Mouse (Mus musculus) kidney, embryonic 16.5 days (tissue): ENCODE data around the gene Frmd6. TPM values are rescaled to one million over a fixed set of nuclear protein-coding genes. Genes with fewer than 3 reads are reported as not detected.

Experiments used
- ATAC-seq: fragments of 200-750 bp; cut with Nextera tagmentation; 2 replicates; pipeline ENCODE4 v1.8.0; 2017; ENCODE audit warnings: moderate TSS enrichment; ENCODE audit not compliant: low FRiP score, low TSS enrichment
- H3K27ac ChIP-seq: fragments of 300-500 bp; sonication (generic); 2 replicates; pipeline ENCODE4 v1.5.1; 2014; ENCODE audit warnings: low read length
- H3K27me3 ChIP-seq: fragments of 300-500 bp; sonication (generic); 2 replicates; pipeline ENCODE4 v1.6.1; 2014; ENCODE audit warnings: low read length, control low read depth, mixed read lengths; ENCODE audit not compliant: insufficient read depth
- H3K36me3 ChIP-seq: fragments of 300-500 bp; sonication (generic); 2 replicates; pipeline ENCODE4 v1.6.1; 2014; ENCODE audit warnings: low read length, control low read depth, mixed read lengths; ENCODE audit not compliant: insufficient read depth
- H3K4me1 ChIP-seq: fragments of 300-500 bp; sonication (generic); 2 replicates; pipeline ENCODE4 v1.6.1; 2014; ENCODE audit warnings: low read length, control low read depth, mixed read lengths; ENCODE audit not compliant: insufficient read depth
- H3K4me2 ChIP-seq: fragments of 300-500 bp; sonication (generic); replicated peaks from 2 replicates; pipeline ENCODE4 v1.6.1; 2014; ENCODE audit warnings: low read depth, low read length
- H3K4me3 ChIP-seq: fragments of 300-500 bp; sonication (generic); 2 replicates; pipeline ENCODE4 v1.5.1; 2014; ENCODE audit warnings: mild to moderate bottlenecking, low read length
- H3K9ac ChIP-seq: fragments of 300-500 bp; sonication (generic); replicated peaks from 2 replicates; pipeline ENCODE4 v1.6.1; 2014; ENCODE audit warnings: low read length
- H3K9me3 ChIP-seq: fragments of 300-500 bp; sonication (generic); 2 replicates; pipeline ENCODE4 v1.6.1; 2016; ENCODE audit warnings: low read length, control low read depth
- WGBS: fragments of 180-500 bp; shearing (Covaris S2); extraction: QIAGEN DNeasy Blood & Tissue Kit; methylation state at CpG from one replicate; pipeline ENCODE4 v1.1.7; 2014; 5-methylcytosine and 5-hydroxymethylcytosine counted together
- polyA plus RNA-seq: library from polyadenylated mRNA; unstranded; fragments of >200 nt; fragmentation: Nextera tagmentation; extraction: Ambion mirVana; gene quantifications from 2 replicates; pipeline ENCODE4 v1.2.1, GENCODE M21; 2015

Frmd6 gene
- polyA plus RNA-seq, 1 experiment from 2014 or later = 22.7 TPM

GRCm38 (mm10) chr12:70937571-70938384, 112.5 kb downstream of the Frmd6 start, which contains the start of gene Actr10:
Gene Actr10, plus strand, starts transcription at chr12:70937857.
- Histone ChIP-seq H3K27ac (peak within 1 kb of the TSS; percentile 92), H3K9me3 (0 out of 2 replicates have a peak, but pooled peaks cover 1% of the 10 kb centered on the region), H3K27me3 (no peaks in the 10 kb centered on the region), H3K4me2 (peak within 1 kb of the TSS; percentile 82), H3K36me3 (peaks cover 13% of the 10 kb centered on the region), H3K9ac (peak within 1 kb of the TSS; percentile 75), H3K4me1 (peaks cover 4% of the 10 kb centered on the region; the same call in 1 of the 2 replicates), H3K4me3 (peak within 1 kb of the TSS; percentile 67)
- WGBS = under 1% methylated on average over 59 of the region's 59 CpGs
- ATAC-seq = peak; percentile 97

- H3K4me2 ChIP-seq = no peak overlapping the region
- H3K9me3 ChIP-seq = no peaks in the 10 kb centered on the region
- H3K4me1 ChIP-seq = peaks cover 4% of the 10 kb centered on the region; the same call in 1 of the 2 replicates
- no peak overlapping the region for H3K4me3 ChIP-seq
- H3K27ac ChIP-seq = no peak overlapping the region
- H3K36me3 ChIP-seq = peaks cover 28% of the 10 kb centered on the region
- no peak overlapping the region for H3K9ac ChIP-seq
- no peak for ATAC-seq
- WGBS = 98% methylated on average over 7 of the region's 7 CpGs
- H3K27me3 ChIP-seq = no peaks in the 10 kb centered on the region
These were observed 115.5 kb downstream of the Frmd6 start for GRCm38 (mm10) chr12:70940806-70941205.

- 90% methylated on average over 5 of the region's 5 CpGs for WGBS
These were observed 118.9 kb downstream of the Frmd6 start for GRCm38 (mm10) chr12:70944181-70944580.

GRCm38 (mm10) chr12:70946585-70947256, 121.4 kb downstream of the Frmd6 start:
- Histone ChIP-seq H3K36me3 (peaks cover 45% of the 10 kb centered on the region), H3K27me3 (no peaks in the 10 kb centered on the region)
- WGBS = 93% methylated on average over 10 of the region's 10 CpGs

More at GRCm38 (mm10) chr12:70944181-70944580, 118.9 kb downstream of the Frmd6 start:
- H3K27ac ChIP-seq = no peak overlapping the region
- peaks cover 43% of the 10 kb centered on the region for H3K36me3 ChIP-seq
- ATAC-seq = no peak
- no peaks in the 10 kb centered on the region for H3K9me3 ChIP-seq
- H3K27me3 ChIP-seq = no peaks in the 10 kb centered on the region
- H3K4me1 ChIP-seq = no peaks in the 10 kb centered on the region
- H3K4me3 ChIP-seq = no peak overlapping the region
- no peak overlapping the region for H3K4me2 ChIP-seq
- H3K9ac ChIP-seq = no peak overlapping the region

More at GRCm38 (mm10) chr12:70946585-70947256, 121.4 kb downstream of the Frmd6 start:
- no peak overlapping the region for H3K4me3 ChIP-seq
- H3K9ac ChIP-seq = no peak overlapping the region
- no peak overlapping the region for H3K4me2 ChIP-seq
- H3K4me1 ChIP-seq = no peaks in the 10 kb centered on the region
- no peak for ATAC-seq
- no peak overlapping the region for H3K27ac ChIP-seq
- H3K9me3 ChIP-seq = no peaks in the 10 kb centered on the region

Other genes with a start within 250 kb of the Frmd6 start
- 231 and 240 TPM in 2 replicates for gene Actr10, start 112.3 kb downstream of the Frmd6 start, polyA plus RNA-seq
- gene Psma3, start 149.1 kb downstream of the Frmd6 start, polyA plus RNA-seq = 552 and 638 TPM in 2 replicates
- 34.6 and 38.6 TPM in 2 replicates for gene Arid4a, start 190.5 kb downstream of the Frmd6 start, polyA plus RNA-seq